Mouse (Mus musculus): ENCODE data around the gene Txnip.

- TF ChIP-seq ZNF384 (IDR thresholded peaks at IDR 0.05; ENCODE audit: low read depth, low read length) (no peak), CHD2 (IDR thresholded peaks at IDR 0.05; ENCODE audit: low read depth, low read length) (no peak)
Measured at GRCm38 (mm10) chr3:96597435-96597891, 39.7 kb downstream of the Txnip start.

Data from ES-E14 (cell line).